Mouse (Mus musculus) olfactory bulb, adult 2 months (tissue): Measurements from ENCODE around the gene Arid3a. TPM values are rescaled to one million over a fixed set of nuclear protein-coding genes. Genes with fewer than 3 reads are reported as not detected.
"Not testable (repeated sequence)": the region's sequence is repeated elsewhere in the genome, so short reads cannot be mapped to it uniquely, and the experiment has no call there.

Source experiments
- H3K27ac ChIP-seq: fragments of 200-500 bp; 2 replicates; pipeline ENCODE4 v1.5.1; 2012; ENCODE audit warnings: low read depth, low read length; ENCODE audit not compliant: insufficient read depth
- H3K4me1 ChIP-seq: fragments of 200-500 bp; 2 replicates; pipeline ENCODE4 v1.6.1; 2012; ENCODE audit warnings: low read length; ENCODE audit not compliant: control insufficient read depth, insufficient read depth
- H3K4me3 ChIP-seq: fragments of 200-500 bp; 2 replicates; pipeline ENCODE4 v1.5.1; 2012; ENCODE audit warnings: mild to moderate bottlenecking, low read depth, low read length, moderate library complexity; ENCODE audit not compliant: insufficient read depth
- CTCF ChIP-seq: fragments of 200-500 bp; IDR thresholded peaks from 2 replicates; pipeline ENCODE4 v1.5.1; 2012; ENCODE audit warnings: low read depth, mild to moderate bottlenecking, low read length, moderate library complexity; ENCODE audit not compliant: insufficient read depth
- POLR2A ChIP-seq: fragments of 200-500 bp; IDR thresholded peaks from 2 replicates; pipeline ENCODE4 v1.6.1; 2012; ENCODE audit warnings: mild to moderate bottlenecking, low read depth, low read length, moderate library complexity; ENCODE audit not compliant: insufficient read depth
- WGBS: fragments of 180-500 bp; shearing (Covaris S2); methylation state at CpG from one replicate; pipeline ENCODE4 v1.1.7; 2018; 5-methylcytosine and 5-hydroxymethylcytosine counted together
- polyA plus RNA-seq: library from polyadenylated mRNA; stranded (reverse); fragments of >200 nt; gene quantifications from 2 replicates; pipeline ENCODE4 v1.2.4, GENCODE M21; 2012; ENCODE audit warnings: low replicate concordance; ENCODE audit not compliant: missing spikeins, insufficient read depth, insufficient read length

Arid3a gene
- polyA plus RNA-seq, 1 experiment: not detected

GRCm38 (mm10) chr10:79955691-79956090 is 28.8 kb downstream of the Arid3a start:
- TF ChIP-seq POLR2A (no peak), CTCF (no peak)
- H3K27ac ChIP-seq: no peak overlapping the region
- no peak overlapping the region for H3K4me3 ChIP-seq
- WGBS: 80% methylated on average over 9 of the region's 9 CpGs
- peaks cover 5% of the 10 kb centered on the region; the same call in 1 of the 2 replicates for H3K4me1 ChIP-seq

GRCm38 (mm10) chr10:79956643-79957154 is 29.9 kb downstream of the Arid3a start:
- H3K4me1 ChIP-seq: peaks cover 6% of the 10 kb centered on the region; the same call in 1 of the 2 replicates
- TF ChIP-seq CTCF (no peak), POLR2A (no peak)
- WGBS: 38% methylated on average over 4 of the region's 4 CpGs
- no peak overlapping the region for H3K4me3 ChIP-seq
- H3K27ac ChIP-seq: no peak overlapping the region

- TF ChIP-seq POLR2A (no peak), CTCF (peak; percentile 65; the same call in 1 of the 2 replicates)
- Histone ChIP-seq H3K4me3 (no peak overlapping the region), H3K4me1 (peaks cover 6% of the 10 kb centered on the region; the same call in 1 of the 2 replicates), H3K27ac (no peak overlapping the region)
- 17% methylated on average over 21 of the region's 21 CpGs for WGBS
Observed at GRCm38 (mm10) chr10:79958140-79958816, 31.4 kb downstream of the Arid3a start.

- WGBS: 19% methylated on average over 10 of the region's 10 CpGs
- not testable (repeated sequence) for H3K27ac ChIP-seq, H3K4me1 ChIP-seq, H3K4me3 ChIP-seq
Observed at GRCm38 (mm10) chr10:79959412-79959811, 32.6 kb downstream of the Arid3a start.

- under 1% methylated on average over 61 of the region's 61 CpGs for WGBS
- Histone ChIP-seq H3K4me3 (peak within 1 kb of the TSS; percentile 98), H3K4me1 (peaks cover 6% of the 10 kb centered on the region; the same call in 1 of the 2 replicates), H3K27ac (no peak within 1 kb of the TSS)
- TF ChIP-seq CTCF: peak; percentile 65; the same call in 1 of the 2 replicates
- peak; percentile 49; the same call in 1 of the 2 replicates for TF ChIP-seq POLR2A
Observed at GRCm38 (mm10) chr10:79959847-79960601, 33.2 kb downstream of the Arid3a start, which contains the start of gene Wdr18. TSS of gene Wdr18 (plus strand) at chr10:79960152.

- WGBS: 14% methylated on average over 10 of the region's 10 CpGs
- no peak for TF ChIP-seq CTCF
- no peak for TF ChIP-seq POLR2A
- H3K27ac ChIP-seq: no peak overlapping the region
- peaks cover 6% of the 10 kb centered on the region; the same call in 1 of the 2 replicates for H3K4me1 ChIP-seq
- peak overlapping the region; percentile 98 for H3K4me3 ChIP-seq
Observed at GRCm38 (mm10) chr10:79960671-79961294, 33.9 kb downstream of the Arid3a start.

- WGBS: 97% methylated on average over 7 of the region's 7 CpGs
- H3K4me3 ChIP-seq: no peak overlapping the region
- no peak overlapping the region for H3K27ac ChIP-seq
- TF ChIP-seq CTCF (no peak), POLR2A (no peak)
- H3K4me1 ChIP-seq: peaks cover 4% of the 10 kb centered on the region; the same call in 1 of the 2 replicates
Observed at GRCm38 (mm10) chr10:79964727-79965126, 37.9 kb downstream of the Arid3a start.

- 93% methylated on average over 5 of the region's 5 CpGs for WGBS
- no peak for TF ChIP-seq POLR2A
- TF ChIP-seq CTCF: no peak
- Histone ChIP-seq H3K27ac (no peak overlapping the region), H3K4me1 (peaks cover 4% of the 10 kb centered on the region; the same call in 1 of the 2 replicates), H3K4me3 (no peak overlapping the region)
Observed at GRCm38 (mm10) chr10:79965325-79965724, 38.5 kb downstream of the Arid3a start.

GRCm38 (mm10) chr10:79966886-79967400 is 40.1 kb downstream of the Arid3a start:
- Histone ChIP-seq H3K4me3 (no peak overlapping the region), H3K27ac (no peak overlapping the region), H3K4me1 (peaks cover 7% of the 10 kb centered on the region; the same call in 1 of the 2 replicates)
- WGBS: 90% methylated on average over 5 of the region's 5 CpGs
- TF ChIP-seq POLR2A: no peak
- TF ChIP-seq CTCF: no peak
